In genomic region chr14:45051116-45051515, GRCm38 (mm10) we compare ENCODE assay signal across 24 mouse cellular contexts.
A peak's percentile ranks its signal among the peaks of the same experiment; 100 is the strongest.
DNase-seq lines count a peak whose midpoint lies in the region; ATAC-seq and TF ChIP-seq lines count a peak whose summit lies in the region.
"Had no signal": no experiment of that assay in that cellular context is flagged by ENCODE, and none has a peak within 500 bp of the region (broad histone marks: within the 10 kb centered on the region; RNA-seq: fewer than 3 reads in every experiment).

No protein-coding gene starts in this region.

- TF ChIP-seq CTCF in lung, embryonic 14.5 days (IDR thresholded peaks at IDR 0.05; ENCODE audit: low read depth): no peak
- no peak for TF ChIP-seq CTCF in bone marrow macrophage, adult 2 months (IDR thresholded peaks at IDR 0.05; ENCODE audit: low read depth, low read length)

- no peaks in the 10 kb centered on the region for H3K27me3 ChIP-seq in lung, embryonic 14.5 days (ENCODE audit: insufficient read depth, low read length)
- no peaks in the 10 kb centered on the region for H3K27me3 ChIP-seq in lung, embryonic 16.5 days (ENCODE audit: control insufficient read depth, insufficient read depth, low read depth, low read length)
- H3K27me3 ChIP-seq: embryonic facial prominence, embryonic 13.5 days; embryonic facial prominence, embryonic 15.5 days; forebrain, embryonic 12.5 days had no signal

- no peaks in the 10 kb centered on the region for H3K9me3 ChIP-seq in lung, embryonic 14.5 days (ENCODE audit: low read depth, low read length)
- H3K9me3 ChIP-seq in lung, embryonic 16.5 days (ENCODE audit: control insufficient read depth, low read length): no peaks in the 10 kb centered on the region
- H3K9me3 ChIP-seq: embryonic facial prominence, embryonic 13.5 days; embryonic facial prominence, embryonic 15.5 days; forebrain, embryonic 10.5 days; forebrain, embryonic 12.5 days had no signal

- no peak overlapping the region for H3K4me3 ChIP-seq in lung, embryonic 14.5 days (ENCODE audit: low read depth, low read length)
- H3K4me3 ChIP-seq in lung, embryonic 16.5 days (ENCODE audit: low read length): no peak overlapping the region
- H3K4me3 ChIP-seq in bone marrow macrophage, adult 2 months (ENCODE audit: insufficient read depth, low read length): no peak overlapping the region
- H3K4me3 ChIP-seq in macrophage (ENCODE audit: inconsistent target): no peak overlapping the region
- H3K4me3 ChIP-seq: embryonic facial prominence, embryonic 13.5 days; embryonic facial prominence, embryonic 15.5 days; erythroblast, embryonic 14.5 days; forebrain, embryonic 10.5 days; forebrain, embryonic 12.5 days had no signal

- no peak overlapping the region for H3K9ac ChIP-seq in lung, embryonic 14.5 days
- no peak overlapping the region for H3K9ac ChIP-seq in lung, embryonic 16.5 days (ENCODE audit: low read length)
- H3K9ac ChIP-seq: embryonic facial prominence, embryonic 13.5 days; embryonic facial prominence, embryonic 15.5 days; forebrain, embryonic 12.5 days had no signal

- H3K27ac ChIP-seq in lung, embryonic 14.5 days (ENCODE audit: low read depth): peak overlapping the region; percentile 86
- peak overlapping the region; percentile 89 for H3K27ac ChIP-seq in lung, embryonic 16.5 days (ENCODE audit: low read length)
- peak overlapping the region; percentile 99 for H3K27ac ChIP-seq in bone marrow macrophage, adult 2 months (ENCODE audit: insufficient read depth, low read depth, low read length)
- peak overlapping the region; percentile 93 for H3K27ac ChIP-seq in macrophage
- H3K27ac ChIP-seq: embryonic facial prominence, embryonic 13.5 days; embryonic facial prominence, embryonic 15.5 days; forebrain, embryonic 10.5 days; forebrain, embryonic 12.5 days had no signal

- no peaks in the 10 kb centered on the region for H3K79me2 ChIP-seq in macrophage (ENCODE audit: inconsistent target)

- H3K4me2 ChIP-seq in lung, embryonic 14.5 days: no peak overlapping the region
- H3K4me2 ChIP-seq in lung, embryonic 16.5 days (ENCODE audit: low read depth, low read length): no peak overlapping the region
- H3K4me2 ChIP-seq: embryonic facial prominence, embryonic 13.5 days; embryonic facial prominence, embryonic 15.5 days; forebrain, embryonic 12.5 days had no signal

- WGBS in lung, embryonic 14.5 days: 38% methylated on average over 7 of the region's 7 CpGs
- 51% methylated on average over 7 of the region's 7 CpGs for WGBS in lung, embryonic 16.5 days
- WGBS in macrophage (ENCODE audit: missing documents): 88% methylated on average over 7 of the region's 7 CpGs

- peak; percentile 50 for ATAC-seq in lung, embryonic 14.5 days (ENCODE audit: insufficient read depth)
- peak; percentile 59 for ATAC-seq in lung, embryonic 16.5 days (ENCODE audit: low read depth)
- ATAC-seq: forebrain, embryonic 14.5 days; forebrain, embryonic 16.5 days had no signal

- peak; percentile 85 for DNase-seq in lung, embryonic 14.5 days
- DNase-seq in lung, postnatal 10 days: no peak
- DNase-seq in lung, postnatal 25 days (ENCODE audit: low spot score): no peak
- no peak for DNase-seq in frontal cortex, postnatal 10 days (ENCODE audit: low spot score in 2 of 2)
- no peak for DNase-seq in thymus, postnatal 25 days
- DNase-seq: adrenal gland, adult 2 months; adrenal gland, postnatal 10 days; adrenal gland, postnatal 25 days; cerebellum, adult 11-12 months; cerebellum, adult 2 months; cerebellum, adult 9-10 months; cerebellum, postnatal 10 days; cerebellum, postnatal 36 days; embryo, embryonic 11 days had no signal

- TF ChIP-seq POLR2A in bone marrow macrophage, adult 2 months (IDR thresholded peaks at IDR 0.05; ENCODE audit: borderline replicate concordance, low read depth, low read length): no peak

- H3K36me3 ChIP-seq in lung, embryonic 14.5 days (ENCODE audit: insufficient read depth): no peaks in the 10 kb centered on the region
- no peaks in the 10 kb centered on the region for H3K36me3 ChIP-seq in lung, embryonic 16.5 days (ENCODE audit: control insufficient read depth, insufficient read depth, low read length)
- no peaks in the 10 kb centered on the region for H3K36me3 ChIP-seq in macrophage (ENCODE audit: inconsistent target)
- H3K36me3 ChIP-seq: embryonic facial prominence, embryonic 13.5 days; embryonic facial prominence, embryonic 15.5 days; forebrain, embryonic 10.5 days; forebrain, embryonic 12.5 days had no signal

- 0 out of 2 replicates have a peak, but pooled peaks cover 8% of the 10 kb centered on the region for H3K4me1 ChIP-seq in lung, embryonic 14.5 days (ENCODE audit: insufficient read depth)
- H3K4me1 ChIP-seq in lung, embryonic 16.5 days (replicated peaks; ENCODE audit: control insufficient read depth, insufficient read depth, low read length): no peaks in the 10 kb centered on the region; the same call in 1 of the 2 replicates
- H3K4me1 ChIP-seq in bone marrow macrophage, adult 2 months (ENCODE audit: control insufficient read depth, insufficient read depth, low read length): peaks cover 34% of the 10 kb centered on the region
- H3K4me1 ChIP-seq: embryonic facial prominence, embryonic 15.5 days; forebrain, embryonic 10.5 days; forebrain, embryonic 12.5 days had no signal
